Mouse (Mus musculus) spleen, postnatal 14 days (tissue): ENCODE results near the gene Abhd18.
"Not testable (repeated sequence)": the region's sequence is repeated elsewhere in the genome, so short reads cannot be mapped to it uniquely, and the experiment has no call there.

ENCODE experiments used
- DNase-seq, 2 experiments: peaks; one replicate each; pipeline ENCODE4 v3.0.0; 2021 to 2022; ENCODE audit warnings: low spot score in 2 of 2

The Abhd18 gene

GRCm38 (mm10) chr3:40846957-40847017 is at the start of gene Abhd18:
TSS of gene Abhd18 (plus strand) at chr3:40846970.
- not testable (repeated sequence) for DNase-seq

GRCm38 (mm10) chr3:40798054-40798453 is 48.7 kb upstream of the Abhd18 start:
- DNase-seq = no peak

GRCm38 (mm10) chr3:40798500-40798899 is 48.3 kb upstream of the Abhd18 start:
- DNase-seq = peak; percentile 35 to 66

GRCm38 (mm10) chr3:40799530-40800372 is 47.0 kb upstream of the Abhd18 start, which contains the start of gene Plk4:
TSS of gene Plk4 (plus strand) at chr3:40800019.
- DNase-seq = peak; percentile 93 to 95

- DNase-seq = peak; percentile 58 to 63
These were observed 46.4 kb upstream of the Abhd18 start for GRCm38 (mm10) chr3:40800373-40800823.

GRCm38 (mm10) chr3:40806871-40807270 is 39.9 kb upstream of the Abhd18 start:
- no peak for DNase-seq

- DNase-seq = no peak
These were observed 38.1 kb upstream of the Abhd18 start for GRCm38 (mm10) chr3:40808686-40809085.

GRCm38 (mm10) chr3:40809894-40810293 is 36.9 kb upstream of the Abhd18 start:
- no peak for DNase-seq

GRCm38 (mm10) chr3:40813275-40813674 is 33.5 kb upstream of the Abhd18 start:
- DNase-seq = no peak

GRCm38 (mm10) chr3:40845521-40845920 is 1.2 kb upstream of the Abhd18 start:
- DNase-seq = not testable (repeated sequence)

- peak; percentile 86 to 88 for DNase-seq
These were observed 255 bp upstream of the Abhd18 start, which contains the start of gene Mfsd8 for GRCm38 (mm10) chr3:40846473-40846956. TSS of gene Mfsd8 (minus strand) at chr3:40846886.

GRCm38 (mm10) chr3:40847018-40847417 is 248 bp downstream of the Abhd18 start:
- DNase-seq = peak; percentile 25 to 39

- DNase-seq = not testable (repeated sequence)
These were observed 1.2 kb downstream of the Abhd18 start for GRCm38 (mm10) chr3:40847936-40848335.

- not testable (repeated sequence) for DNase-seq
These were observed 6.5 kb downstream of the Abhd18 start for GRCm38 (mm10) chr3:40853123-40853738.

GRCm38 (mm10) chr3:40893816-40894258 is 47.1 kb downstream of the Abhd18 start:
- peak; percentile 95 to 96 for DNase-seq

GRCm38 (mm10) chr3:40894336-40894735 is 47.6 kb downstream of the Abhd18 start:
- DNase-seq = peak; percentile 7 to 12

GRCm38 (mm10) chr3:40902443-40902842 is 55.7 kb downstream of the Abhd18 start, which contains the start of gene 1700034I23Rik:
TSS of gene 1700034I23Rik (minus strand) at chr3:40902543.
- DNase-seq = not testable (repeated sequence)

- DNase-seq = no peak
These were observed 91.4 kb downstream of the Abhd18 start for GRCm38 (mm10) chr3:40938189-40938588.

GRCm38 (mm10) chr3:40938592-40938991 is 91.8 kb downstream of the Abhd18 start:
- DNase-seq = no peak

GRCm38 (mm10) chr3:40939019-40939418 is 92.2 kb downstream of the Abhd18 start:
- DNase-seq = no peak

GRCm38 (mm10) chr3:40949170-40949902 is 102.6 kb downstream of the Abhd18 start, which contains the start of gene Larp1b:
TSS of gene Larp1b (plus strand) at chr3:40949828.
- DNase-seq = peak; percentile 100
